Mouse (Mus musculus): ENCODE data around the gene Gm38100.

DNA sequence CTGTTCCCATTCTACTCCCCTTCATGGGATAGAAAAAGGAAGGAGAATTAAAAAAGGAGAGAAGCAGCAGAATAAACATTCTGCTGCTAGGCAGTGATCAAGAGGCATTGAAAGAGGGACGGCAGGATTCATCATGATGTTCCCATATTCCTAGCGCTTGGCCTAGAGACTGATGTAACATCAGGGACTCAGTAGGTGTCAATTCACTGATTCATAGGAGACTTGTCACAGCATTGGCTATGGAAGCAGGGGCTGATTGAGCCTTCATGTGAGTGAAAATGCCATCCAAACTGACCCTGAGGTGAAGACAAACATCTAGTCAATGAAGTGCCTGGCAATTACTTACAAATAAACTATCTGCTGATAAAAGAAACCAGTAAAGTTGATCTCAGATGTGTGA lies 30.7 kb downstream of the Gm38100 start:
- TF ChIP-seq GATA1 (IDR thresholded peaks at IDR 0.05; ENCODE audit: borderline replicate concordance, low read length) (no peak), FLI1 (IDR thresholded peaks at IDR 0.05; ENCODE audit: low read length) (no peak)

Measured in megakaryocyte, embryonic 14.5 days (primary cell).